ENCODE assay signal across 11 mouse cellular contexts in genomic region chr13:98503601-98504000, GRCm38 (mm10). TPM values are rescaled to one million over a fixed set of nuclear protein-coding genes. Genes with fewer than 3 reads are reported as not detected.
DNase-seq lines count a peak whose midpoint lies in the region; ATAC-seq lines count a peak whose summit lies in the region.
"Had no signal": no experiment of that assay in that cellular context is flagged by ENCODE, and none has a peak within 500 bp of the region (broad histone marks: within the 10 kb centered on the region; RNA-seq: fewer than 3 reads in every experiment).

No protein-coding gene starts in this region.

- no peak overlapping the region for H3K9ac ChIP-seq in intestine, embryonic 15.5 days
- H3K9ac ChIP-seq in intestine, embryonic 16.5 days (ENCODE audit: low read depth, low read length): no peak overlapping the region
- no peak overlapping the region for H3K9ac ChIP-seq in embryonic facial prominence, embryonic 12.5 days
- H3K9ac ChIP-seq in limb, embryonic 13.5 days: no peak overlapping the region

- H3K4me3 ChIP-seq in intestine, embryonic 15.5 days (replicated peaks): no peak overlapping the region
- no peak overlapping the region for H3K4me3 ChIP-seq in intestine, embryonic 16.5 days (ENCODE audit: low read length)
- H3K4me3 ChIP-seq in embryonic facial prominence, embryonic 12.5 days: peak overlapping the region; percentile 43; the same call in 1 of the 2 replicates
- peak overlapping the region; percentile 47; the same call in 1 of the 2 replicates for H3K4me3 ChIP-seq in limb, embryonic 13.5 days

- peak overlapping the region; percentile 86; the same call in 1 of the 2 replicates for H3K4me2 ChIP-seq in intestine, embryonic 15.5 days (replicated peaks)
- no peak overlapping the region for H3K4me2 ChIP-seq in intestine, embryonic 16.5 days (ENCODE audit: low read depth, low read length)
- H3K4me2 ChIP-seq in embryonic facial prominence, embryonic 12.5 days (replicated peaks): peak overlapping the region; percentile 83
- H3K4me2 ChIP-seq in limb, embryonic 13.5 days (replicated peaks): peak overlapping the region; percentile 88

- no peak overlapping the region for H3K27ac ChIP-seq in intestine, embryonic 15.5 days
- no peak overlapping the region for H3K27ac ChIP-seq in intestine, embryonic 16.5 days (ENCODE audit: low read length)
- H3K27ac ChIP-seq in embryonic facial prominence, embryonic 12.5 days: peak overlapping the region; percentile 96
- no peak overlapping the region for H3K27ac ChIP-seq in limb, embryonic 13.5 days
- H3K27ac ChIP-seq: gastrocnemius, adult 2 months had no signal

- peaks cover 17% of the 10 kb centered on the region for H3K4me1 ChIP-seq in intestine, embryonic 15.5 days (replicated peaks)
- H3K4me1 ChIP-seq in intestine, embryonic 16.5 days (ENCODE audit: control insufficient read depth, insufficient read depth, low read length): peaks cover 20% of the 10 kb centered on the region
- H3K4me1 ChIP-seq in embryonic facial prominence, embryonic 12.5 days: peaks cover 30% of the 10 kb centered on the region
- peaks cover 34% of the 10 kb centered on the region for H3K4me1 ChIP-seq in limb, embryonic 13.5 days

- WGBS in intestine, embryonic 15.5 days: 2% methylated on average over 8 of the region's 8 CpGs
- 3% methylated on average over 8 of the region's 8 CpGs for WGBS in intestine, embryonic 16.5 days
- WGBS in embryonic facial prominence, embryonic 12.5 days: under 1% methylated on average over 8 of the region's 8 CpGs
- 0% methylated on average over 8 of the region's 8 CpGs for WGBS in limb, embryonic 13.5 days

- no peaks in the 10 kb centered on the region for H3K36me3 ChIP-seq in intestine, embryonic 15.5 days
- H3K36me3 ChIP-seq in intestine, embryonic 16.5 days (ENCODE audit: control insufficient read depth, insufficient read depth, low read length): no peaks in the 10 kb centered on the region
- no peaks in the 10 kb centered on the region for H3K36me3 ChIP-seq in embryonic facial prominence, embryonic 12.5 days
- no peaks in the 10 kb centered on the region for H3K36me3 ChIP-seq in limb, embryonic 13.5 days

- peaks cover 80% of the 10 kb centered on the region for H3K27me3 ChIP-seq in intestine, embryonic 15.5 days (replicated peaks)
- H3K27me3 ChIP-seq in intestine, embryonic 16.5 days (replicated peaks; ENCODE audit: control insufficient read depth, insufficient read depth, low read length): peaks cover 64% of the 10 kb centered on the region
- peaks cover 54% of the 10 kb centered on the region for H3K27me3 ChIP-seq in embryonic facial prominence, embryonic 12.5 days
- H3K27me3 ChIP-seq in limb, embryonic 13.5 days: peaks cover 95% of the 10 kb centered on the region

- no peaks in the 10 kb centered on the region for H3K9me3 ChIP-seq in intestine, embryonic 15.5 days
- no peaks in the 10 kb centered on the region for H3K9me3 ChIP-seq in intestine, embryonic 16.5 days (ENCODE audit: control insufficient read depth, low read length)
- no peaks in the 10 kb centered on the region for H3K9me3 ChIP-seq in embryonic facial prominence, embryonic 12.5 days
- H3K9me3 ChIP-seq in limb, embryonic 13.5 days: no peaks in the 10 kb centered on the region

- DNase-seq in Muller cell, postnatal 12 days (ENCODE audit: inconsistent ontology term): peak; percentile 7
- DNase-seq in cerebellum, adult 9-10 months: no peak
- no peak for DNase-seq in urinary bladder, postnatal 14 days (ENCODE audit: low spot score)
- DNase-seq: cerebellum, adult 2 months; gastrocnemius, adult 2 months had no signal

- ATAC-seq in intestine, embryonic 15.5 days: no peak
- no peak for ATAC-seq in intestine, embryonic 16.5 days
- no peak for ATAC-seq in embryonic facial prominence, embryonic 12.5 days (ENCODE audit: insufficient number of reproducible peaks, insufficient read depth, low FRiP score, low TSS enrichment)
- no peak for ATAC-seq in limb, embryonic 13.5 days (ENCODE audit: low FRiP score, low read depth)
- ATAC-seq in CD4-positive, CD25-positive, alpha-beta regulatory T cell, adult 4 months: no peak
- ATAC-seq: inflammation-experienced regulatory T-cells, adult 6 months had no signal

RNA-seq across cellular contexts. Expression of gene Gm10320, which starts 11.8 kb away (rescaled TPM):
- polyA plus RNA-seq in intestine, embryonic 15.5 days (2015; fragmentation: Nextera tagmentation; extraction: Ambion mirVana): 1.8 TPM in 2 replicates
- 1.3 and 2.5 TPM in 2 replicates for polyA plus RNA-seq in intestine, embryonic 16.5 days (2015; fragmentation: Nextera tagmentation; extraction: Ambion mirVana)
- 0.76 and 1.2 TPM in 2 replicates for polyA plus RNA-seq in embryonic facial prominence, embryonic 12.5 days (2016; fragmentation: Nextera tagmentation; extraction: Ambion mirVana)
- 1.8 and 3.4 TPM in 2 replicates for polyA plus RNA-seq in limb, embryonic 13.5 days (2015; fragmentation: Nextera tagmentation; extraction: Ambion mirVana)
- polyA plus RNA-seq in CD4-positive, CD25-positive, alpha-beta regulatory T cell, adult 4 months (2017; shearing (Covaris generic)): 1 to 10 TPM in 1 of 2 experiments, not detected in 1; 3.3 TPM

Comparison
In these comparisons a context has a peak if more than half of its experiments do, and no peak if none do; other contexts are left out.
1. H3K4me3 ChIP-seq: peak in embryonic facial prominence, embryonic 12.5 days (single experiment) and limb, embryonic 13.5 days (single experiment); none in intestine, embryonic 15.5 days (single experiment) and intestine, embryonic 16.5 days (single experiment).